Mouse (Mus musculus) hindbrain, embryonic 13.5 days (tissue): ENCODE results near the gene Pole2. TPM values are rescaled to one million over a fixed set of nuclear protein-coding genes. Genes with fewer than 3 reads are reported as not detected.

Source experiments
- ATAC-seq: fragments of 200-750 bp; cut with Nextera tagmentation; 2 replicates; pipeline ENCODE4 v1.8.0; 2017; ENCODE audit warnings: moderate TSS enrichment; ENCODE audit not compliant: low FRiP score
- H3K27ac ChIP-seq: fragments of 300-500 bp; sonication (generic); 2 replicates; pipeline ENCODE4 v1.5.1; 2015; ENCODE audit warnings: inconsistent platforms, mild to moderate bottlenecking, moderate library complexity
- H3K27me3 ChIP-seq: fragments of 300-500 bp; sonication (generic); 2 replicates; pipeline ENCODE4 v1.6.1; 2015; ENCODE audit warnings: mild to moderate bottlenecking, inconsistent platforms
- H3K36me3 ChIP-seq: fragments of 300-500 bp; sonication (generic); 2 replicates; pipeline ENCODE4 v1.6.1; 2015; ENCODE audit warnings: mild to moderate bottlenecking, inconsistent platforms
- H3K4me1 ChIP-seq: fragments of 300-500 bp; sonication (generic); replicated peaks from 2 replicates; pipeline ENCODE4 v1.6.1; 2015; ENCODE audit warnings: inconsistent platforms
- H3K4me2 ChIP-seq: fragments of 300-500 bp; sonication (generic); 2 replicates; pipeline ENCODE4 v1.6.1; 2015; ENCODE audit warnings: inconsistent platforms, mild to moderate bottlenecking, moderate library complexity
- H3K4me3 ChIP-seq: fragments of 300-500 bp; sonication (generic); 2 replicates; pipeline ENCODE4 v1.5.1; 2015; ENCODE audit warnings: mild to moderate bottlenecking, inconsistent platforms
- H3K9ac ChIP-seq: fragments of 300-500 bp; sonication (generic); 2 replicates; pipeline ENCODE4 v1.6.1; 2015; ENCODE audit warnings: mild to moderate bottlenecking, inconsistent platforms
- H3K9me3 ChIP-seq: fragments of 300-500 bp; sonication (generic); 2 replicates; pipeline ENCODE4 v1.6.1; 2016; ENCODE audit warnings: inconsistent platforms
- WGBS: fragments of 180-500 bp; shearing (Covaris S2); methylation state at CpG from one replicate; pipeline ENCODE4 v1.1.7; 2015; 5-methylcytosine and 5-hydroxymethylcytosine counted together
- polyA plus RNA-seq: library from polyadenylated mRNA; unstranded; fragments of >200 nt; fragmentation: Nextera tagmentation; extraction: Ambion mirVana; gene quantifications from 2 replicates; pipeline ENCODE4 v1.2.1, GENCODE M21; 2015

The Pole2 gene
- polyA plus RNA-seq, 1 experiment from 2014 or later: 5.7 TPM

GRCm38 (mm10) chr12:69238284-69238683, 10.3 kb upstream of the Pole2 start:
- no peaks in the 10 kb centered on the region for H3K36me3 ChIP-seq
- H3K9me3 ChIP-seq: no peaks in the 10 kb centered on the region
- peaks cover 12% of the 10 kb centered on the region for H3K4me1 ChIP-seq
- no peaks in the 10 kb centered on the region for H3K27me3 ChIP-seq
- H3K4me2 ChIP-seq: no peak overlapping the region
- no peak overlapping the region for H3K9ac ChIP-seq
- no peak for ATAC-seq
- WGBS: 40% methylated on average over 3 of the region's 3 CpGs
- H3K27ac ChIP-seq: no peak overlapping the region
- no peak overlapping the region for H3K4me3 ChIP-seq

GRCm38 (mm10) chr12:69235782-69236181, 7.8 kb upstream of the Pole2 start:
- Histone ChIP-seq H3K4me1 (peaks cover 3% of the 10 kb centered on the region), H3K9ac (no peak overlapping the region), H3K9me3 (no peaks in the 10 kb centered on the region), H3K4me3 (no peak overlapping the region), H3K4me2 (no peak overlapping the region), H3K27ac (no peak overlapping the region), H3K36me3 (no peaks in the 10 kb centered on the region), H3K27me3 (no peaks in the 10 kb centered on the region)
- ATAC-seq: no peak
- 92% methylated on average over 6 of the region's 6 CpGs for WGBS

DNA sequence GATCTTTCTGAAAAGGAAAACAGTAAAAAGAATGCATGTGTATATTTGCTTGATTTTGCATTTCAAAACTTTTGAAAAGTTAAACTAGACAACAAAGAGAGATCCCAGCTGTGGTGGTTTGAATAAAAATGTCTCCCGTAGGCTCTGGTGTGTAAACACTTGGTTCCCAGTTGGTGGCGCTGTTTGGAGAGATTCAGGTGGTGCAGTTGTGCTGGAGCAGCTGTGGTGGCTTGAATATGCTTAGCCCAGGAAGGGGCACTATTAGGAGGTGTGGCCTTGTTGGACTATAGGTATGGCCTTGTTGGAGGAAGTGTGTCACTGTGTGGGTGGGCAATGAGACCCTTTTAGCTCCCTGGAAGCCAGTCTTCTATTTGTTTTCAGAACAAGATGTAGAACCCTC, 1.3 kb upstream of the Pole2 start:
- Histone ChIP-seq H3K27me3 (no peaks in the 10 kb centered on the region), H3K36me3 (no peaks in the 10 kb centered on the region), H3K4me2 (no peak overlapping the region), H3K4me1 (no peaks in the 10 kb centered on the region), H3K9me3 (no peaks in the 10 kb centered on the region), H3K9ac (no peak overlapping the region), H3K4me3 (no peak overlapping the region), H3K27ac (no peak overlapping the region)
- no peak for ATAC-seq
- WGBS: 71% methylated on average over 2 of the region's 2 CpGs

DNA sequence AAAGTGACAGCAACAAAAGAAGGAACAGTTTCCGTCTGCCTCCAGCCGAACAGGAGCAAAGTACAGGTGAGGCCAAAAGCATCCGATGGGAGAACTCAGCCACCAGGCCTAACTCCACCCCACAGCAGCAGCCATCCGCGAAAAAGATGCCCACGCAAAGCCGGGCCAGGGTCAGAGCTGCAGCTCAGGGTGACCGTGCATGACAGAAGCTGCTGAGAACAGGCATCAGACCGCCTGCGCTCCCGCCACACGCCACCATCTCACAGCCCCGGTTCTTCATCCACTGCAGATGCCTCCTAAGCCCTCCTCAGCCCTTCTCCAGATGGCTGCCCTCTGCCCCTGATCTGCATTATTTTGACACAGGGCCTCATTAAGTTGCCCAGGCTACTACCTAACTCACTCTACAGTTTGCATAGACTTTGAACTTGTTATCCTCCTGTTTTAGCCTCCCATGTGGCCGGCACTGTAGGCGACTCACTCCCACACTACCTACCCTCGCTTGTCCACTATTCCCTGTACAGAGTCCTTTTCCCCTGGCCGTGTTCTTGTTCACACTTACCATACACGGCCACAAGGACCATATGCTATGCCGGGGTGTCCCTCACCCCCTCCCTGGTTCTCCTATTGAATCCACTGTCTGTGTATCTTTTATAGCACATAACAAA, 7.2 kb downstream of the Pole2 start:
- H3K4me1 ChIP-seq: no peaks in the 10 kb centered on the region
- no peak overlapping the region for H3K4me2 ChIP-seq
- WGBS: 89% methylated on average over 19 of the region's 19 CpGs
- H3K27ac ChIP-seq: no peak overlapping the region
- 0 out of 2 replicates have a peak overlapping the region, but pooled peaks have one; percentile 29 for H3K9ac ChIP-seq
- H3K36me3 ChIP-seq: no peaks in the 10 kb centered on the region
- no peaks in the 10 kb centered on the region for H3K9me3 ChIP-seq
- ATAC-seq: no peak
- no peaks in the 10 kb centered on the region for H3K27me3 ChIP-seq
- H3K4me3 ChIP-seq: no peak overlapping the region

DNA sequence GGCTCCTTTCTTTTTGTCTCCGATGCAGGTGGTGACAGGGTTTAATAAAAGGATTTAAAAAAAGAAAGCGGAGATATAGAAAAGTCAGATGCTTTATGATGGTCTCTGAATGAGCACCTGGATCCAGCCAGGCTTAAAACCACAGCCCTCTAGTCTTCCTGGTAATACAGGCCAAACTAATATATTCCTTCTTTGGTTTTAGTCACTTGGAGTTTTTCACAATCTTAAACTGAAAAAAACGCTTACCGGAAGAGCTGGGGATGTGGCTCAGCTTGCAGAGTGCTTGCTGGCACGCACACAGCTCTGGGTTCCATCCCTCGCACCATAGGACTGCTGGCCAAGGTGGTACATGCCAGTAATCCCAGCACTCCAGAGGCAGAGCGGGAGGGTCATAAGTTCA, 11.4 kb downstream of the Pole2 start:
- 95% methylated on average over 7 of the region's 7 CpGs for WGBS
- Histone ChIP-seq H3K9ac (no peak overlapping the region), H3K4me1 (no peaks in the 10 kb centered on the region), H3K4me3 (no peak overlapping the region), H3K27me3 (no peaks in the 10 kb centered on the region), H3K36me3 (no peaks in the 10 kb centered on the region), H3K9me3 (no peaks in the 10 kb centered on the region), H3K27ac (no peak overlapping the region), H3K4me2 (no peak overlapping the region)
- ATAC-seq: no peak

- WGBS: 92% methylated on average over 3 of the region's 3 CpGs
- H3K27me3 ChIP-seq: no peaks in the 10 kb centered on the region
- H3K27ac ChIP-seq: no peak overlapping the region
- H3K4me3 ChIP-seq: no peak overlapping the region
- no peaks in the 10 kb centered on the region for H3K4me1 ChIP-seq
- no peak overlapping the region for H3K4me2 ChIP-seq
- no peaks in the 10 kb centered on the region for H3K36me3 ChIP-seq
- H3K9ac ChIP-seq: no peak overlapping the region
- no peak for ATAC-seq
- H3K9me3 ChIP-seq: no peaks in the 10 kb centered on the region
Measured at GRCm38 (mm10) chr12:69215000-69215785, 12.8 kb downstream of the Pole2 start.

DNA sequence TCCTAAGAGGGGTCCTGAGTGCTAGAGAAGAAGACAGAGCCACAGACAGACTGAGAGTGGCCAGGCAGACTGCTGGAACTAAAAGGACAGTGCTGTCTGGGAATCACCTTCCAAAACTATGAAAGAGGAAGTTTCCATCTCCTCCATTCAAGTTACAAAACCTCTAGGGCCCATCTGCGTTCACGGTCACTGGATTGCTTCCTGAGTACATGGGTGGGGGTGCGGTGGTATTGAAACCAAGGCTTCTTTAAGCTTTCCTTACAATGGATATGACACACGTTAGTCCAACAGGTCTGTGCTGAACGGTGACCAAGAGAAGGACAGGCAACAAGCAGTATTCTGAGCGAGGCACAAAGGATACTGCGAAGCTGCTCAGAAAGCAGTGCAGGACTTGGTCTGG, 13.6 kb downstream of the Pole2 start:
- no peaks in the 10 kb centered on the region for H3K27me3 ChIP-seq
- H3K27ac ChIP-seq: no peak overlapping the region
- ATAC-seq: no peak
- H3K4me2 ChIP-seq: no peak overlapping the region
- H3K4me3 ChIP-seq: no peak overlapping the region
- H3K9ac ChIP-seq: no peak overlapping the region
- no peaks in the 10 kb centered on the region for H3K4me1 ChIP-seq
- no peaks in the 10 kb centered on the region for H3K36me3 ChIP-seq
- H3K9me3 ChIP-seq: no peaks in the 10 kb centered on the region
- 93% methylated on average over 7 of the region's 7 CpGs for WGBS

DNA sequence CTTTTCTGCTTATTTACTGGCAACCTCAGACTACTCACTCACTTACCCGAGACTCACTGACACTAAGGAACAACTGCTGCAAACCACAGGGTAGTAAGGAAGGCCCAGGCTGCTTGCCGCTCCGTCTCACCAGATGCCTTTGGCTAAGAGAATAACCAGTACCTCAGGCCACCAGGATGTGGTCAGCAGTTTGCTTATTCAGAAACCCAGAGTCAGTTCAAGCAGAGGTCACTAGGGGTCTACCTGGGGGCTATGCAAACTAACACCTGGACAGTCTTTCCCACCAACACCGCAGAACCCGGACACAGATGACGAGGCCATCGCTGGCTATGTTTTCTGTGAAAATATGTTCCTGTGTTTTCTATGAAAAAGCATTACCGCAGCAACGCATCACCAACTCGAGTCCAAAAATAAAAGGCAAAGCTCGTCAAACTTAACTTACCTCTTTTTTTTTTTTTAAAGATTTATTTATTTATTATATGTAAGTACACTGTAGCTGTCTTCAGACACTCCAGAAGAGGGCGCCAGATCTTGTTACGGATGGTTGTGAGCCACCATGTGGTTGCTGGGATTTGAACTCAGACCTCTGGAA, 14.7 kb downstream of the Pole2 start:
- Histone ChIP-seq H3K9ac (no peak overlapping the region), H3K36me3 (no peaks in the 10 kb centered on the region), H3K4me2 (no peak overlapping the region), H3K9me3 (no peaks in the 10 kb centered on the region), H3K4me1 (no peaks in the 10 kb centered on the region), H3K4me3 (no peak overlapping the region), H3K27ac (no peak overlapping the region), H3K27me3 (no peaks in the 10 kb centered on the region)
- no peak for ATAC-seq
- WGBS: 94% methylated on average over 13 of the region's 13 CpGs

DNA sequence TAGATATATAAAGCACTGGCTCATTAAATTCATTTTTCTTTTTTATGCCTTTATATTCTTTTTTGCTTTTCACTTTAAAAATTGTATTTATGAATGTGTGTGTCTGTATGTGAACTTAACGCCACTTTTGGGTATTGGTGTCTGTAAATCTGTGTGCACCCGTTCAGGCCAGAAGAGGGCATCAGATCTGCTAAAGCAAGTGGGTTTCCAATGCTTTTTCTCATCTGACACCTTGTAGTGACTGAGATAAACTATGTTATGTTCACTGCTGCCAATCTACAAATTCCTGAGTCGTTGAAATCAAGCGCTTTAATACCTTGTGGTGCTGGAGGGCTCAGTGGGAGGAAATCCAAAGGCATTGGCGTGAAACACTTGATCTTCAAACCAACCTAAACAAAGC, 16.9 kb downstream of the Pole2 start:
- Histone ChIP-seq H3K36me3 (no peaks in the 10 kb centered on the region), H3K9ac (no peak overlapping the region), H3K9me3 (no peaks in the 10 kb centered on the region), H3K27me3 (no peaks in the 10 kb centered on the region), H3K4me1 (no peaks in the 10 kb centered on the region), H3K4me3 (no peak overlapping the region), H3K27ac (no peak overlapping the region), H3K4me2 (no peak overlapping the region)
- no peak for ATAC-seq
- WGBS: 88% methylated on average over 5 of the region's 5 CpGs

DNA sequence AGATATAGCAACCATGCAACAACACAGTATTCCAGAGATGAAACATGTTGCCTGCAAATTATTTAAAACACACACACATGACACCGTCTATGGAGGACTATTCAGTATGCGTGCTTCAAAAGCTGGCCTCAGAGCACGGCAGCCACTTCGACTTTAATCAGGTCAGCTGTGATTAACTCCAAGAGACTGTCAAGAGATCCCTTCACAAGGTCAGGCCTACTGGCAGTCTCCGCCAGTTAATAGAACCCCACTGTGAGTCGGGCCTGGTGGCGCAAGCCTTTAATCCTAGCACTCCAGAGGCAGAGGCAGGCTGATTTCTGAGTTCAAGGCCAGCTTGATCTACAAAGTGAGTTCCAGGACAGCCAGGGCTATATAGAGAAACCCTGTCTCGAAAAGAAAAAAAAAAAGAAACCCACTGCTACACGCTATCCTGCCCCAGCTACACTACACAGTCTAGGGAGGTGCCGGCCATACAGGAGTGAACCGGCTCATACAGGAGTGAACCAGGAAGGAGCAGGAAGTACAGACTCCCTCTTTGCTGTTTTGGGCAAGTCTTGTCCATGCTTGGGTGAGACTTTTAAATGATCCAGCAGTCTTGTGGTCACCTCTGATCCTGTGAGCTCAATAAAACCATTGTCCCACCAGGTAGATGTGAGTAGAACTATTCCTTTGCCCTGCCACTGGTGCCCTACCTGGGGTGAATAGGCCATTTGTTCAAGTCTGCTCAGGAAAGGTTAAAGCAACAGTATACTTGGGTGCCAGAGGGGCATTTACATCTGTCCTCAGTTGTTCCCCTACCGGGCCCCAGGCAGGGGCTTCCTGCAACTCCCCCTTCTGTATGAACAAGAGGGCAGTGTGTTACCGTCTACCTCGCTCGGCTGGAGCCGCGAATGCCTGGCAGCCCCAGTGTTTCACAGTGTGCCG, 17.7 kb downstream of the Pole2 start:
- Histone ChIP-seq H3K4me2 (no peak overlapping the region), H3K9ac (no peak overlapping the region), H3K36me3 (no peaks in the 10 kb centered on the region), H3K27me3 (no peaks in the 10 kb centered on the region), H3K4me3 (no peak overlapping the region), H3K4me1 (no peaks in the 10 kb centered on the region), H3K9me3 (no peaks in the 10 kb centered on the region), H3K27ac (no peak overlapping the region)
- ATAC-seq: no peak
- 89% methylated on average over 18 of the region's 18 CpGs for WGBS

GRCm38 (mm10) chr12:69208520-69208919, 19.5 kb downstream of the Pole2 start:
- Histone ChIP-seq H3K9me3 (no peaks in the 10 kb centered on the region), H3K4me3 (no peak overlapping the region), H3K9ac (no peak overlapping the region), H3K27ac (no peak overlapping the region), H3K27me3 (no peaks in the 10 kb centered on the region), H3K36me3 (no peaks in the 10 kb centered on the region), H3K4me1 (peaks cover 4% of the 10 kb centered on the region; the same call in 1 of the 2 replicates), H3K4me2 (no peak overlapping the region)
- no peak for ATAC-seq
- WGBS: 97% methylated on average over 2 of the region's 2 CpGs

- 94% methylated on average over 7 of the region's 7 CpGs for whole genome bisulfite sequencing
- H3K4me3 ChIP-seq: no peak overlapping the region
- no peaks in the 10 kb centered on the region for H3K27me3 ChIP-seq
- ATAC-seq: no peak
- H3K4me2 ChIP-seq: no peak overlapping the region
- no peak overlapping the region for H3K27ac ChIP-seq
- H3K4me1 ChIP-seq: peaks cover 4% of the 10 kb centered on the region; the same call in 1 of the 2 replicates
- no peaks in the 10 kb centered on the region for H3K36me3 ChIP-seq
- no peaks in the 10 kb centered on the region for H3K9me3 ChIP-seq
- no peak overlapping the region for H3K9ac ChIP-seq
Measured at GRCm38 (mm10) chr12:69207926-69208325, 20.1 kb downstream of the Pole2 start.
